Mouse (Mus musculus) CD4-positive, CD25-positive, alpha-beta regulatory T cell (primary cell): ENCODE data around the gene Tmem221. TPM values are rescaled to one million over a fixed set of nuclear protein-coding genes. Genes with fewer than 3 reads are reported as not detected.

ENCODE experiments used
- polyA plus RNA-seq: library from polyadenylated mRNA; unstranded; fragments of 100-300 nt; shearing (Covaris generic); gene quantifications from one replicate; pipeline ENCODE4 v1.2.1, GENCODE M21; 2017

Tmem221 gene
- 2.2 TPM for polyA plus RNA-seq

DNA sequence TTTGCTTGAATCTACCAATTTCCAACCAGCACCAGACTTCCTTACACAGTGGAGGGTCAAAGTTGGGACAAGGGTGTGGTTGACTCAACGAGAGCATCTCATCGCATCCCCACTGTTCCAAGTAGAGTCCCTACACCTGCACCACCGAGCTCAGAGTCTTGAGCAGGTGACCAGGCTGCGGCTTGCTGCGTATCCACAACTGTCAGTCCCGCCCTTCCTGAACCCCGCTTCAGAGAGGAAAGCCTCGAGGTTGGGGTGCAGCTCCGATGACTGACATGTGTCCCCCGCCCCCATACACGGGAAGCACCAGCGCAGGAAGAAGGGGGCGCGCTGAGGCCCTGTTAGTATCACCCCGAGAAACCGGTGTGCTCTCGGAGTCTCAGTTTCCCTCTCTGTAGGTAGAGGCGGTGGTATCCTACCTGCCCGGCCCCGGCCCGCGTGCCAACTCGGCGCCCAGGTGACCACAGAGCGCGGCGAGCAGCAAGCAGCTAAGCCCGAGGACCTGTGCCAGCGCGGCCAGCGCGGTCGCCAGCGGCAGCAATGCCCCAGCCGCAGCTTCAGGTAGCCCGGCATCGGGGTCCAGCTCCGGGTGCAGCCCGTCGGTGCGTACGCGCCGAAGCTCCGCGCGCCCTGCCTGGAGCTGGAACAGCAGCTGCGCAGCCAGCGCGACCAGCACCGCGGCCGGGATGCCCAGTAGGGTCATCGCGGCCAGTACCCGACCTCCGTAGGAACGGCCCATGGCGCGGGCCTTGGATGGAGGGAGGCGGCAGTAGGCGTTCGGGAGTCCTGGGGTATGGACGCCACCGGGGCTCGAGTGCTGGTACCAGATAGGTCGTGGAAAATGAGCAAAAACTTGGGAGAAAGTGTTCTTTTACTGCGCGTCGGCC lies at the start of gene Tmem221:
Gene Tmem221 (minus strand): TSS at position 801 of the 887 bp plus-strand sequence.

DNA sequence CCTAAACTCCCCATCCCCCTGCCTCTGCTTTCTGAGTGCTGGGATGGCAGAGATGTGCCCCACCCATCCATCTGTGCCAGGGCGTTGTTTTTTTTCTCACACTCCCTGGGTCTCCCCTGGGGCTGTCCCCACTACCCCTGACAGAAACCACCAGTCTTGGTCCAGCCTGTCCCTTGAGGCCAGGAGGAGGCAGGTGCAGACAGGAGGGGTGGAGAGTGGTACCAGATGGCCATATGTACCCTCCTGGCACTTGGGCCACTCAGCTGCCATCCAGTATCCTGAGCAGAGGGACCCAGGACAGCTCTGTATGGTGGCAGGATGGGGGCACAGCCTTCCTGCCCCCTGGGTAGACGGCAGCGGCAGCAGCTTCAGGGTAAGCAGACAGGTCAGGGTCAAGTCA lies 38.8 kb upstream of the Tmem221 start, which contains the start of gene Fam129c:
Gene Fam129c (plus strand): TSS at position 198 of the 400 bp plus-strand sequence.

DNA sequence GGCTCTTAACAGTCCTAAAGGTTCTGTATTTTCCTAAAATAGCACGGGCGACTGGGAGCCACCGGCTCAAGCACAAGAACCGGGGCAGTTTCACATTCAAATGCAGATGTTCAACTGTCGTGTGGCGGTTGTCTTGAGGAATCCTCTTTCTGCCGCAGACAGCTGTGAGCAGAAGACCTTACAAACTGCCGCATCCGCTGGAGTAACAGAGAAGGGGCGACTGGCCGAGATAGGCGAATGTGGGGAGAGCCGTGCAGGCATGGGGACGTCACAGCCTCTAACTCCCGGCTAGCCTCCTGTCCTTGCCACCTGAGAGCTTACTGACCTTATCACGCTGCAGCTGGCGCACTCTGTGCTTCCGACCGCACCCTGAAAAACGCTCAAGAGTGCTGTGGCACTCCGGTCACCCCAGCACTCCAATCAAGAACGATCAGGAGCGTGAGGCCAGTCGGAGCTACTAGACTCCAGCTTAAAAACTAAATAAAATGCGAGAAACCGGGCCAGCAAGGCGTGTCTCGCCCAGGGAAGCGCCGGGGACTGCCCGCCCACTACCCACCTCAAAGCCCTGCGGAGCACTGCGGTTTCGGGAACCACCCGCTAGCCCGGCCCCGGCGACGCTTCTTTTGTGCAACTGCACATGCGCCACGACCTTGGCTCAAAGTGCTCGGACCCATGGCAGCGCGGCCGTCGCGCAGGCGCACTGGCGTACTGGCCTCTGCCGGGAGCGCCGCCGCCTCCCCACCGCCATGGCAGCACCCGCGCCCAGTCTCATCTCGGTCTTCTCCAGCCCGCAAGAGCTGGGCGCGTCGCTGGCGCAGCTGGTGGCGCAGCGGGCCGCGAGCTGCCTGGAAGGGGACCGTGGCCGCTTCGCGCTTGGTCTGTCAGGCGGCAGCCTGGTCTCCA lies 33.1 kb upstream of the Tmem221 start, which contains the start of gene Pgls:
Gene Pgls (plus strand): TSS at position 706 of the 903 bp plus-strand sequence.

GRCm38 (mm10) chr8:71568387-71568937 lies 9.8 kb upstream of the Tmem221 start, which contains the start of gene Slc27a1:
TSS of gene Slc27a1 (plus strand) at chr8:71568882.

GRCm38 (mm10) chr8:71566501-71566900 lies 7.8 kb upstream of the Tmem221 start, which contains the start of gene Nxnl1:
TSS of gene Nxnl1 (minus strand) at chr8:71566601.

DNA sequence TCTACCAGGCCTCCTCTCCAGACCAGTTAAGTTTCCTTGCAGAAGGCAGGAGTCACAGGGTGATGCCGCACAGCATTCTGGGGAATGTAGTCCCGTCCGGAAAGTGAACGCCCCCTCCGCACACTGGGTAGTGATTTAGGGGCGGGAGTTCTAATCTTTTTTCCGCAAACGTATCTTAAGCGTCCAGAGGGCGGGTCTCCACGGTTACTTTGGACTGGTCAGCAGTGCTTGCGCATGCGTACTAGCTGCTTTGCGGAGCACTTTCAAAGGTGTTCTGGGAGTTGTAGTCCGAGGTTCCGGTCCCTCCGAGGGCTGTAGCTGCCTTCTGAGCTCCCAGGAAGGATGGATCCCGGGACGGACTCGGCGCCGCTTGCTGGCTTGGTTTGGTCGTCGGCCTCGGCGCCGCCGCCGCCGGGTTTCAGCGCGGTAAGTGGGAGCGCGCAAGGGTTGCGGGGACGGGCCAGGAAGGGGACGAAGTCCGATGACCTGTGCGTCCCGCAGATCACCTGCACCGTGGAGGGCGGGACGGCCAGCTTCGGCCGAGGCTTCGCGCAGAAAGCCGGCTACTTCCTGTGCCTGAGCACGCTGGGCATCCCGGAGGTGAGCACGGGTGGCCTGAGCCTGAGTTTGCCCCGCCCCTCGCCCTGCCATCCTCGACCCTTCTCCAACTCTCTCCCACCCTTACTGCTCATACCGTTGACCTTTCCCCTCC lies 15.9 kb downstream of the Tmem221 start, which contains the start of gene Mvb12a:
Gene Mvb12a (plus strand): TSS at position 291 of the 712 bp plus-strand sequence.

DNA sequence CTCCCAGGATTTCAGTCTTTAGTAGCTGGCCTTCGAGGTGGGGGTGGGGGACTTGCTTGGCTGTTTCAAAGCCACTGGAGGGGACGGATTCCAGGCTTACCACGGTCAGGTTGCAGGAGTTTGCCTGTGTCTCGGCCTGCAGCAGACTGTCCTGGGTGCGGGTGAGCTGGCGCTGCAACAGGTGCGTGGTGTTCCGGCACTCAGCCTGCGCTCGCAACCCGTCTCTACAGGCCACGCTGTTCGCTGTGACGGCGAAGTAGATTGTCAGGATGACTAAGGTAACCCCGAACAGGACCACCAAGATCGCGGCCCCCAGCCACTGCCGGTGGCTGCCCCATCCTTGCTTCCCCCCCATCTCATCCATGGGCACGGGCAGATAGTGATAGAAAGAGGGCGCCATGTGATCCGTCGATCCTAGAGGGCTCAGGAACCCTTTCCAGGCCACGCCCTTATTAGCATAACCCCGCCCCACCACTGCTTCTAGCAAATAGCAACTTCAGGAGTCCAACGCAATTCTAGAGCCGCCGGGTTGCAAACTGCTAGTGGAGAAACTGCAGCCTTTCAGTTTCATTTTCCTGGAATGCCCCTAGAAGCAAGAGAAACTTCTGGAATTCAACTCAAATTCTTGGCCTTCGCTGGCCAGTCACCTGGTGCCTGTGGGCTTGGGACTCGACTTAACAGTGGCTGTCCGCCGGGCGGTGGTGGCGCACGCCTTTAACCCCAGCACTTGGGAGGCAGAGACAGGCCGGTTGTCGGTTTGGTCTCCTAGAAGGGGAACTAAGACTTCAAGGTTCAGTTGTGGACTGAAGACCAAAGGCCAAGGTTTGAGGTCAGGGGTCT lies 21.4 kb downstream of the Tmem221 start, which contains the start of gene Bst2:
Gene Bst2 (minus strand): TSS at position 429 of the 840 bp plus-strand sequence.

DNA sequence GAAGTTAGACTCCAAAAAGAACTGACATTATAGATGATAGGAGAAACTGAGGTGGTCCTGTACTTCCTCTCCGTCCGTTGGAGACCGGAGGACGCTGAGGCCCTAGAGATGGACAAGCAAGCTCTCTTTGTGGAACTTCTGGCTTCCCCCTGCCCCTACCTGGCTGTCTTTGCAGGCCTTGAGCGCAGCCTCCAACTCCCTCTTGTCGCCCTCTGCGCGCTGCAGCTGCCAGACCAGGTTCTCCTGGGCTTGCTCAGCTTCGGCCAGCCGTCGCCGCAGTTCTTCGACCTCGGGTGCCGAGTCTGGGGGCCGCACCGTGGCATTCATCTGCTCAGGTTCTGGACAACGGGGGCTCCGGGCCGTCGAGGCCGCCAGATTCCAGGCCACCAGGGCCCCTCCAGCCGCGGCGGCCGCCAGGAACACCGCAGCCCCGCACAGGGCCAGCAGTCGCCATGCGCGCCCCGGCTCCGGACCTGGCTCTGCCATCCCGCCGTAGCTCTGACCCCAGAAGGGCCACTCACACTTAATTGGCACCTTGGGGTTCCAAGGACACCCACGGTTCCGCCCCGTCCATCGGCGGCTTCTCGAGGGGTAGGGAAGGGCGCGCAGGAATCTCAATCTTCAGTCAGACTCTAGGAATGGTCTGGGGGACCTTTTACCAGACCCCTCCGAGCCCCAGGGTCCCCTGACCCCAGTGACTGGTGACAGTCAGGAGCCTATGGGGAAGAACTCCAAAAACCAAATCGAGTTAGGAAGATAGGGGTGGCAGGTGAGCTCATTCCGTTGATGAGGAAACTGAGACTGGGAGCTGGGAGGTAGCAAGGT lies 33.2 kb downstream of the Tmem221 start, which contains the start of gene Ccdc194:
Gene Ccdc194 (minus strand): TSS at position 486 of the 825 bp plus-strand sequence.

GRCm38 (mm10) chr8:71511644-71512043 lies 47.0 kb downstream of the Tmem221 start, which contains the start of gene Plvap:
TSS of gene Plvap (minus strand) at chr8:71511752.

Other genes with a start within 250 kb of the Tmem221 start
- 143 TPM for gene Use1, start 192.0 kb downstream of the Tmem221 start, polyA plus RNA-seq
- gene Ocel1, start 187.6 kb downstream of the Tmem221 start, polyA plus RNA-seq: 19.0 TPM
- gene Nr2f6, start 176.9 kb downstream of the Tmem221 start, polyA plus RNA-seq: 8.1 TPM
- gene Ushbp1, start 163.1 kb downstream of the Tmem221 start, polyA plus RNA-seq: 0.26 TPM
- 116 TPM for gene Babam1, start 162.0 kb downstream of the Tmem221 start, polyA plus RNA-seq
- gene Ankle1, start 152.9 kb downstream of the Tmem221 start, polyA plus RNA-seq: 1.4 TPM
- gene Abhd8, start 95.2 kb downstream of the Tmem221 start, polyA plus RNA-seq: 156 TPM
- 72.6 TPM for gene Mrpl34, start 93.9 kb downstream of the Tmem221 start, polyA plus RNA-seq
- 106 TPM for gene Dda1, start 89.7 kb downstream of the Tmem221 start, polyA plus RNA-seq
- gene Ano8, start 72.9 kb downstream of the Tmem221 start, polyA plus RNA-seq: 16.2 TPM
- 10.7 TPM for gene Gtpbp3, start 70.8 kb downstream of the Tmem221 start, polyA plus RNA-seq
- 0.55 TPM for gene Plvap, start 47.1 kb downstream of the Tmem221 start, polyA plus RNA-seq
- 0.19 TPM for gene Ccdc194, start 33.2 kb downstream of the Tmem221 start, polyA plus RNA-seq
- 116 TPM for gene Bst2, start 21.4 kb downstream of the Tmem221 start, polyA plus RNA-seq
- gene Mvb12a, start 15.9 kb downstream of the Tmem221 start, polyA plus RNA-seq: 96.2 TPM
- gene Nxnl1, start 7.7 kb upstream of the Tmem221 start, polyA plus RNA-seq: 0.25 TPM
- gene Slc27a1, start 10.0 kb upstream of the Tmem221 start, polyA plus RNA-seq: 15.6 TPM
- 115 TPM for gene Pgls, start 33.3 kb upstream of the Tmem221 start, polyA plus RNA-seq
- 13.0 TPM for gene Fam129c, start 38.8 kb upstream of the Tmem221 start, polyA plus RNA-seq
- 51.1 TPM for gene Colgalt1, start 52.1 kb upstream of the Tmem221 start, polyA plus RNA-seq
- gene Unc13a, start 112.9 kb upstream of the Tmem221 start, polyA plus RNA-seq: 0.63 TPM
- 166 TPM for gene Jak3, start 117.4 kb upstream of the Tmem221 start, polyA plus RNA-seq
- 47.0 TPM for gene Insl3, start 130.3 kb upstream of the Tmem221 start, polyA plus RNA-seq
- 6.1 TPM for gene B3gnt3, start 142.9 kb upstream of the Tmem221 start, polyA plus RNA-seq
- 249 TPM for gene Fcho1, start 166.8 kb upstream of the Tmem221 start, polyA plus RNA-seq